Mouse (Mus musculus): ENCODE data around the gene Trak1. TPM values are rescaled to one million over a fixed set of nuclear protein-coding genes. Genes with fewer than 3 reads are reported as not detected.

The Trak1 gene
- polyA plus RNA-seq, 1 experiment from 2014 or later = 11.6 TPM

DNA sequence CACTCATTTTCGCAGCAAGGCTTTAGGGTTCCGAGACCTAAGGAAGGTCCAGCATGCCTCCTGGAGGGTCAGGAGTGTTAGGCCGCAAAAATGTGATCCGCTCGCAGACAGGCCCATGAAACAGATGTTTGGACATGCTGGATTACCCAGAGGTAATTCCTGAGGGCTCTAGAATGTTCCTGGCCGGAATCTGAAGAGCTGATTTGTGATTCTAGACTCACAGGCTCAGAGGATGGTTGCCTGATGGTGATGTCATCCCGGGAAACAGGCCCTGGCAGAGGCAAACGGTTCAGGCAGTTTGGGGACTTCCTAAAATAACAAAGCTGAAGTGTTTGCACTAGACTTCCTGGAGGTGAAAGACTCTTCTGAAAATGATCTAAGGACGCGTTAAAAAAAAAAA is 50.7 kb downstream of the Trak1 start:
- Histone ChIP-seq H3K4me1 (replicated peaks; ENCODE audit: insufficient read depth, low read length) (peaks cover 21% of the 10 kb centered on the region), H3K36me3 (ENCODE audit: insufficient read depth, low read length) (no peaks in the 10 kb centered on the region), H3K9me3 (replicated peaks; ENCODE audit: low read length) (no peaks in the 10 kb centered on the region), H3K4me2 (ENCODE audit: low read length) (no peak overlapping the region), H3K27ac (peak overlapping the region; percentile 42), H3K27me3 (ENCODE audit: insufficient read depth, low read length) (no peaks in the 10 kb centered on the region), H3K9ac (ENCODE audit: low read depth, low read length) (no peak overlapping the region), H3K4me3 (replicated peaks; ENCODE audit: low read depth, low read length) (no peak overlapping the region)
- TF ChIP-seq CTCF (IDR thresholded peaks at IDR 0.05; ENCODE audit: low read depth) = no peak
- WGBS = 36% methylated on average over 10 of the region's 10 CpGs
- ATAC-seq (replicated peaks; ENCODE audit: low FRiP score, low read depth) (no peak), DNase-seq (ENCODE audit: low spot score) (peak; percentile 58)

DNA sequence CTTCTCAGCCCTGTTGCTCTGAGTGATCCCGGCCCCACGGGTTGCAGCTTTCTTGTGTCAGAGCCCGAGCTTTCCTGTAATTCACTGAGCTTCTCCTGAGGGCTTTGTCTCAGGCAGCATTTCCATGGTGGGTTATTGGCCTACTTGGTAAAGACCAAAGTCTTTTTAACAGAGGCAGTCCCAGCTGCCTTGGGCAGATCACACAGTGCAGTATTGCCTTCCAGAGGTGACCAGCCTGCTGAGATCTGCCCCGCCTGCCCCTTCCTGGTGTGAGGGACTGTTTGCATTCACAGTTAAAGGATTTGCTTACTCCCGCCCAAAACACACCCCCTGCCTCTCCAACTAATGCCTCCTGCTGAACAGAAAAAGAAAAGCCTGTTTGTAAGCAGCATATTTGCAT is 51.2 kb downstream of the Trak1 start:
- WGBS = 14% methylated on average over 5 of the region's 5 CpGs
- no peak for ATAC-seq (replicated peaks; ENCODE audit: low FRiP score, low read depth)
- no peak overlapping the region for H3K9ac ChIP-seq (ENCODE audit: low read depth, low read length)

GRCm38 (mm10) chr9:121349111-121349510 is 51.8 kb downstream of the Trak1 start:
- no peak overlapping the region for H3K4me3 ChIP-seq (replicated peaks; ENCODE audit: low read depth, low read length)
- H3K9me3 ChIP-seq (replicated peaks; ENCODE audit: low read length) = no peaks in the 10 kb centered on the region
- no peak for TF ChIP-seq CTCF (IDR thresholded peaks at IDR 0.05; ENCODE audit: low read depth)
- peaks cover 21% of the 10 kb centered on the region for H3K4me1 ChIP-seq (replicated peaks; ENCODE audit: insufficient read depth, low read length)
- DNase-seq (ENCODE audit: low spot score) (no peak), ATAC-seq (replicated peaks; ENCODE audit: low FRiP score, low read depth) (no peak)
- H3K9ac ChIP-seq (ENCODE audit: low read depth, low read length) = no peak overlapping the region
- H3K27me3 ChIP-seq (ENCODE audit: insufficient read depth, low read length) = no peaks in the 10 kb centered on the region
- no peak overlapping the region for H3K27ac ChIP-seq
- 92% methylated on average over 8 of the region's 8 CpGs for WGBS
- H3K4me2 ChIP-seq (ENCODE audit: low read length) = no peak overlapping the region
- no peaks in the 10 kb centered on the region for H3K36me3 ChIP-seq (ENCODE audit: insufficient read depth, low read length)

More for the DNA sequence above, 51.2 kb downstream of the Trak1 start:
- H3K4me1 ChIP-seq (replicated peaks; ENCODE audit: insufficient read depth, low read length) = peaks cover 21% of the 10 kb centered on the region
- no peaks in the 10 kb centered on the region for H3K27me3 ChIP-seq (ENCODE audit: insufficient read depth, low read length)
- H3K36me3 ChIP-seq (ENCODE audit: insufficient read depth, low read length) = no peaks in the 10 kb centered on the region
- H3K4me3 ChIP-seq (replicated peaks; ENCODE audit: low read depth, low read length) = no peak overlapping the region
- peak overlapping the region; percentile 42 for H3K27ac ChIP-seq
- H3K9me3 ChIP-seq (replicated peaks; ENCODE audit: low read length) = no peaks in the 10 kb centered on the region
- H3K4me2 ChIP-seq (ENCODE audit: low read length) = no peak overlapping the region; the same call in 1 of the 2 replicates
- TF ChIP-seq CTCF (IDR thresholded peaks at IDR 0.05; ENCODE audit: low read depth) = no peak
- DNase-seq (ENCODE audit: low spot score) = no peak

- 42% methylated on average over 3 of the region's 3 CpGs for WGBS
- no peaks in the 10 kb centered on the region for H3K36me3 ChIP-seq (ENCODE audit: insufficient read depth, low read length)
- H3K9me3 ChIP-seq (replicated peaks; ENCODE audit: low read length) = no peaks in the 10 kb centered on the region
- peaks cover 26% of the 10 kb centered on the region for H3K4me1 ChIP-seq (replicated peaks; ENCODE audit: insufficient read depth, low read length)
- H3K27me3 ChIP-seq (ENCODE audit: insufficient read depth, low read length) = no peaks in the 10 kb centered on the region
- H3K4me3 ChIP-seq (replicated peaks; ENCODE audit: low read depth, low read length) = no peak overlapping the region
- ATAC-seq (replicated peaks; ENCODE audit: low FRiP score, low read depth) (no peak), DNase-seq (ENCODE audit: low spot score) (no peak)
- H3K27ac ChIP-seq = peak overlapping the region; percentile 69; the same call in 1 of the 2 replicates
- H3K4me2 ChIP-seq (ENCODE audit: low read length) = no peak overlapping the region
- TF ChIP-seq CTCF (IDR thresholded peaks at IDR 0.05; ENCODE audit: low read depth) = no peak
- no peak overlapping the region for H3K9ac ChIP-seq (ENCODE audit: low read depth, low read length)
Measured at GRCm38 (mm10) chr9:121350601-121351000, 53.3 kb downstream of the Trak1 start.

- H3K4me2 ChIP-seq (ENCODE audit: low read length) = no peak overlapping the region
- no peak overlapping the region for H3K4me3 ChIP-seq (replicated peaks; ENCODE audit: low read depth, low read length)
- peak overlapping the region; percentile 69 for H3K27ac ChIP-seq
- peaks cover 29% of the 10 kb centered on the region for H3K4me1 ChIP-seq (replicated peaks; ENCODE audit: insufficient read depth, low read length)
- no peaks in the 10 kb centered on the region for H3K9me3 ChIP-seq (replicated peaks; ENCODE audit: low read length)
- ATAC-seq (replicated peaks; ENCODE audit: low FRiP score, low read depth) (no peak), DNase-seq (ENCODE audit: low spot score) (peak; percentile 73)
- TF ChIP-seq CTCF (IDR thresholded peaks at IDR 0.05; ENCODE audit: low read depth) = no peak
- no peak overlapping the region for H3K9ac ChIP-seq (ENCODE audit: low read depth, low read length)
- no peaks in the 10 kb centered on the region for H3K36me3 ChIP-seq (ENCODE audit: insufficient read depth, low read length)
- H3K27me3 ChIP-seq (ENCODE audit: insufficient read depth, low read length) = no peaks in the 10 kb centered on the region
- 39% methylated on average over 9 of the region's 9 CpGs for WGBS
Measured at GRCm38 (mm10) chr9:121351388-121352078, 54.2 kb downstream of the Trak1 start.

- H3K27ac ChIP-seq = 0 out of 2 replicates have a peak overlapping the region, but pooled peaks have one; percentile 19
- H3K4me2 ChIP-seq (ENCODE audit: low read length) = no peak overlapping the region
- no peak overlapping the region for H3K9ac ChIP-seq (ENCODE audit: low read depth, low read length)
- no peaks in the 10 kb centered on the region for H3K27me3 ChIP-seq (ENCODE audit: insufficient read depth, low read length)
- DNase-seq (ENCODE audit: low spot score) (no peak), ATAC-seq (replicated peaks; ENCODE audit: low FRiP score, low read depth) (peak; percentile 31; the same call in 1 of the 2 replicates)
- no peak overlapping the region for H3K4me3 ChIP-seq (replicated peaks; ENCODE audit: low read depth, low read length)
- H3K4me1 ChIP-seq (replicated peaks; ENCODE audit: insufficient read depth, low read length) = peaks cover 29% of the 10 kb centered on the region
- TF ChIP-seq CTCF (IDR thresholded peaks at IDR 0.05; ENCODE audit: low read depth) = peak; percentile 71
- H3K36me3 ChIP-seq (ENCODE audit: insufficient read depth, low read length) = no peaks in the 10 kb centered on the region
- 23% methylated on average over 11 of the region's 11 CpGs for WGBS
- H3K9me3 ChIP-seq (replicated peaks; ENCODE audit: low read length) = no peaks in the 10 kb centered on the region
Measured at GRCm38 (mm10) chr9:121352131-121352606, 54.9 kb downstream of the Trak1 start.
